20 mouse cellular contexts compared by ENCODE assay signal in genomic region chr10:60260557-60261294, GRCm38 (mm10). TPM values are rescaled to one million over a fixed set of nuclear protein-coding genes. Genes with fewer than 3 reads are reported as not detected.
DNase-seq lines count a peak whose midpoint lies in the region; ATAC-seq and TF ChIP-seq lines count a peak whose summit lies in the region.
"Had no signal": no experiment of that assay in that cellular context is flagged by ENCODE, and none has a peak within 500 bp of the region (broad histone marks: within the 10 kb centered on the region; RNA-seq: fewer than 3 reads in every experiment).

No protein-coding gene starts in this region.

- H3K27ac ChIP-seq in stomach, embryonic 16.5 days (ENCODE audit: low read length), result peak overlapping the region; percentile 22
- H3K27ac ChIP-seq in stomach, postnatal 0 days (replicated peaks), result no peak overlapping the region
- peak overlapping the region; percentile 99 for H3K27ac ChIP-seq in macrophage
- no peak overlapping the region for H3K27ac ChIP-seq in hindbrain, embryonic 10.5 days
- H3K27ac ChIP-seq: embryonic facial prominence, embryonic 10.5 days; heart, adult 2 months; limb, embryonic 13.5 days had no signal

- no peak overlapping the region for H3K4me2 ChIP-seq in stomach, embryonic 16.5 days (ENCODE audit: low read depth, low read length)
- no peak overlapping the region for H3K4me2 ChIP-seq in stomach, postnatal 0 days (replicated peaks; ENCODE audit: low read depth)
- H3K4me2 ChIP-seq: limb, embryonic 13.5 days had no signal

- H3K9me3 ChIP-seq in stomach, embryonic 16.5 days (replicated peaks; ENCODE audit: control insufficient read depth, low read length), result no peaks in the 10 kb centered on the region
- no peaks in the 10 kb centered on the region for H3K9me3 ChIP-seq in stomach, postnatal 0 days (ENCODE audit: control insufficient read depth, low read length)
- H3K9me3 ChIP-seq in hindbrain, embryonic 10.5 days, result no peaks in the 10 kb centered on the region
- H3K9me3 ChIP-seq: embryonic facial prominence, embryonic 10.5 days; limb, embryonic 13.5 days had no signal

- peak; percentile 84 for DNase-seq in layer of hippocampus, adult 9-11 months
- no peak for DNase-seq in layer of hippocampus, adult 18-20 months (ENCODE audit: low spot score in 2 of 2)
- DNase-seq in stomach, postnatal 0 days (ENCODE audit: low spot score), result no peak
- DNase-seq in splenic B cell, adult 2 months (ENCODE audit: low read depth, low spot score), result peak; percentile 89
- DNase-seq in hindbrain, embryonic 10.5 days (ENCODE audit: low spot score), result no peak
- DNase-seq: adrenal gland, adult 2 months; cerebellum, postnatal 10 days; heart, postnatal 14 days; kidney, postnatal 25 days; layer of hippocampus, postnatal 36 days had no signal

- H3K4me3 ChIP-seq in stomach, embryonic 16.5 days (replicated peaks; ENCODE audit: low read length), result no peak overlapping the region
- no peak overlapping the region for H3K4me3 ChIP-seq in stomach, postnatal 0 days (ENCODE audit: low read depth, low read length)
- no peak overlapping the region for H3K4me3 ChIP-seq in macrophage (ENCODE audit: inconsistent target)
- no peak overlapping the region for H3K4me3 ChIP-seq in hindbrain, embryonic 10.5 days
- H3K4me3 ChIP-seq: embryonic facial prominence, embryonic 10.5 days; erythroblast, embryonic 14.5 days; heart, adult 2 months; limb, embryonic 13.5 days; myocyte had no signal

- H3K9ac ChIP-seq in stomach, embryonic 16.5 days (ENCODE audit: low read length), result no peak overlapping the region
- no peak overlapping the region for H3K9ac ChIP-seq in stomach, postnatal 0 days (ENCODE audit: low read length)
- H3K9ac ChIP-seq: limb, embryonic 13.5 days had no signal

- H3K4me1 ChIP-seq in stomach, embryonic 16.5 days (ENCODE audit: control insufficient read depth, insufficient read depth, low read length), result peaks cover 8% of the 10 kb centered on the region
- H3K4me1 ChIP-seq in stomach, postnatal 0 days (replicated peaks; ENCODE audit: control insufficient read depth, insufficient read depth), result 0 out of 2 replicates have a peak, but pooled peaks cover 2% of the 10 kb centered on the region
- peaks cover 8% of the 10 kb centered on the region for H3K4me1 ChIP-seq in hindbrain, embryonic 10.5 days (replicated peaks)

- no peak for TF ChIP-seq CTCF in stomach, postnatal 0 days (IDR thresholded peaks at IDR 0.05; ENCODE audit: low read depth)

- no peaks in the 10 kb centered on the region for H3K27me3 ChIP-seq in stomach, embryonic 16.5 days (ENCODE audit: control insufficient read depth, insufficient read depth, low read length)
- H3K27me3 ChIP-seq in stomach, postnatal 0 days (ENCODE audit: control insufficient read depth, insufficient read depth, low read length), result no peaks in the 10 kb centered on the region
- no peaks in the 10 kb centered on the region for H3K27me3 ChIP-seq in splenic B cell, adult 2 months (ENCODE audit: control insufficient read depth, insufficient read depth, low read length, poor library complexity, severe bottlenecking)
- no peaks in the 10 kb centered on the region for H3K27me3 ChIP-seq in hindbrain, embryonic 10.5 days (ENCODE audit: insufficient read depth, poor library complexity, severe bottlenecking)
- H3K27me3 ChIP-seq: limb, embryonic 13.5 days had no signal

- no peak for TF ChIP-seq EP300 in stomach, postnatal 0 days (optimal IDR thresholded peaks at IDR 0.05)

- H3K36me3 ChIP-seq in stomach, embryonic 16.5 days (ENCODE audit: control insufficient read depth, insufficient read depth, low read length), result no peaks in the 10 kb centered on the region
- no peaks in the 10 kb centered on the region for H3K36me3 ChIP-seq in stomach, postnatal 0 days (ENCODE audit: control insufficient read depth, insufficient read depth, low read length)
- no peaks in the 10 kb centered on the region for H3K36me3 ChIP-seq in macrophage (ENCODE audit: inconsistent target)
- H3K36me3 ChIP-seq in splenic B cell, adult 2 months (ENCODE audit: control insufficient read depth, insufficient read depth, low read length, poor library complexity, severe bottlenecking), result no peaks in the 10 kb centered on the region
- no peaks in the 10 kb centered on the region for H3K36me3 ChIP-seq in hindbrain, embryonic 10.5 days
- H3K36me3 ChIP-seq: embryonic facial prominence, embryonic 10.5 days; limb, embryonic 13.5 days had no signal

- no peak for ATAC-seq in stomach, embryonic 16.5 days (ENCODE audit: insufficient read depth, low FRiP score)
- no peak for ATAC-seq in stomach, postnatal 0 days (ENCODE audit: low FRiP score, low TSS enrichment)
- no peak for ATAC-seq in inflammation-experienced regulatory T-cells, adult 6 months
- ATAC-seq: forebrain, embryonic 16.5 days; hindbrain, embryonic 16.5 days had no signal

- peaks cover 62% of the 10 kb centered on the region; the same call in 1 of the 2 replicates for H3K79me2 ChIP-seq in macrophage (ENCODE audit: inconsistent target)

- 84% methylated on average over 5 of the region's 5 CpGs for WGBS in stomach, embryonic 16.5 days
- 88% methylated on average over 5 of the region's 5 CpGs for WGBS in stomach, postnatal 0 days
- WGBS in macrophage (ENCODE audit: missing documents), result 10% methylated on average over 5 of the region's 5 CpGs
- 85% methylated on average over 5 of the region's 5 CpGs for WGBS in hindbrain, embryonic 10.5 days

RNA-seq across cellular contexts. Expression of gene Psap, which starts 16.7 kb away (rescaled TPM):
- total RNA-seq in layer of hippocampus, adult 18-20 months (2021), result 1,000 to 10,000 TPM; 1,436 to 1,491 TPM
- polyA plus RNA-seq in stomach, embryonic 16.5 days (2015; fragmentation: Nextera tagmentation; extraction: Ambion mirVana), result 194 and 198 TPM in 2 replicates
- polyA plus RNA-seq in stomach, postnatal 0 days (2015; fragmentation: Nextera tagmentation; extraction: Ambion mirVana), result 128 and 129 TPM in 2 replicates
- 1,000 to 10,000 TPM in 22 of 26 experiments, 100 to 1,000 TPM in 4; 715 to 4,323 (median 2,388) TPM for total RNA-seq in macrophage (2018; cell fraction: chromatin; rRNA removed)
- total RNA-seq in macrophage (2018; cell fraction: cytosol; rRNA removed), result over 10,000 TPM in 25 of 26 experiments, 1,000 to 10,000 TPM in 1; 9,835 to 25,455 (median 13,887) TPM
- total RNA-seq in macrophage (2018; cell fraction: nucleus; rRNA removed), result over 10,000 TPM in 25 of 26 experiments, 1,000 to 10,000 TPM in 1; 4,026 to 20,879 (median 17,761) TPM
- 12,209 to 20,921 TPM (median 16,354 TPM) in 3 replicates for polyA plus RNA-seq in macrophage (2018)
- polyA plus RNA-seq in inflammation-experienced regulatory T-cells, adult 6 months (2017; shearing (Covaris generic)), result 100 to 1,000 TPM in 2 of 3 experiments, 10 to 100 TPM in 1; 79.4 to 218 (median 211) TPM
- polyA plus RNA-seq in hindbrain, embryonic 10.5 days (2016; fragmentation: Nextera tagmentation; extraction: Ambion mirVana), result 53.9 and 86.4 TPM in 2 replicates

RNA-seq across cellular contexts. Expression of gene Chst3, which starts 41.7 kb away (rescaled TPM):
- 1 to 10 TPM; 1.2 TPM for total RNA-seq in layer of hippocampus, adult 18-20 months (2021)
- polyA plus RNA-seq in stomach, embryonic 16.5 days (2015; fragmentation: Nextera tagmentation; extraction: Ambion mirVana), result 2.0 and 2.1 TPM in 2 replicates
- polyA plus RNA-seq in stomach, postnatal 0 days (2015; fragmentation: Nextera tagmentation; extraction: Ambion mirVana), result 1.1 and 1.4 TPM in 2 replicates
- total RNA-seq in macrophage (2018; cell fraction: chromatin; rRNA removed), result 1 to 10 TPM in 6 of 26 experiments, under 1 TPM in 7, not detected in 13; 0.36 to 2.8 (median 1.00) TPM
- total RNA-seq in macrophage (2018; cell fraction: cytosol; rRNA removed), result under 1 TPM in 16 of 26 experiments, not detected in 10; 0.03 to 0.43 (median 0.19) TPM
- 1 to 10 TPM in 3 of 26 experiments, under 1 TPM in 12, not detected in 11; 0.06 to 2.1 (median 0.48) TPM for total RNA-seq in macrophage (2018; cell fraction: nucleus; rRNA removed)
- 0.07 to 1.2 TPM (median 0.34 TPM) in 3 replicates for polyA plus RNA-seq in macrophage (2018)
- under 1 TPM in 2 of 3 experiments, not detected in 1; 0.36 to 0.40 TPM for polyA plus RNA-seq in inflammation-experienced regulatory T-cells, adult 6 months (2017; shearing (Covaris generic))
- polyA plus RNA-seq in hindbrain, embryonic 10.5 days (2016; fragmentation: Nextera tagmentation; extraction: Ambion mirVana), result 1.8 and 2.2 TPM in 2 replicates
- polyA plus RNA-seq: erythroblast, embryonic 14.5 days had no signal

Comparison
In these comparisons a context has a peak if more than half of its experiments do, and no peak if none do; other contexts are left out.
1. DNase-seq: peak in layer of hippocampus, adult 9-11 months (single experiment) and splenic B cell, adult 2 months (single experiment); none in layer of hippocampus, adult 18-20 months (0 of 2), stomach, postnatal 0 days (single experiment) and hindbrain, embryonic 10.5 days (single experiment).
2. H3K27ac ChIP-seq: peak in stomach, embryonic 16.5 days (single experiment) and macrophage (single experiment); none in stomach, postnatal 0 days (single experiment) and hindbrain, embryonic 10.5 days (single experiment).
3. RNA of gene Psap, which starts 16.7 kb away (polyA plus RNA-seq): 12,209 to 20,921 TPM in macrophage; 79.4 to 218 TPM in inflammation-experienced regulatory T-cells, adult 6 months, 194 to 198 TPM in stomach, embryonic 16.5 days, 128 to 129 TPM in stomach, postnatal 0 days and 53.9 to 86.4 TPM in hindbrain, embryonic 10.5 days; every median in the first group is over 10 times any median in the second.